Mouse (Mus musculus) cerebellum, adult 2 months (tissue): ENCODE results near the gene Agbl4.

Source experiments
- CTCF ChIP-seq: fragments of 200-500 bp; IDR thresholded peaks from 2 replicates; pipeline ENCODE4 v1.5.1; 2011; ENCODE audit warnings: low read depth, mild to moderate bottlenecking, control low read depth, low read length, moderate library complexity, borderline replicate concordance; ENCODE audit not compliant: insufficient read depth
- POLR2A ChIP-seq: fragments of 200-500 bp; IDR thresholded peaks from 2 replicates; pipeline ENCODE4 v1.6.1; 2011; ENCODE audit warnings: low read length, control low read depth, borderline replicate concordance; ENCODE audit not compliant: insufficient read depth

GRCm38 (mm10) chr4:111579863-111580224, 1182.4 kb downstream of the Agbl4 start:
- no peak for TF ChIP-seq CTCF
- TF ChIP-seq POLR2A = no peak
